Mouse (Mus musculus): ENCODE measurements at regions not wholly inside any gene's neighbourhood (a gene's known extent, or its start where the extent isn't known, plus 50 kb on each side); places are given as distances from the start of the nearest gene placed in this dataset.
"Not testable (repeated sequence)": the region's sequence is repeated elsewhere in the genome, so short reads cannot be mapped to it uniquely, and the experiment has no call there.

- no peak for ATAC-seq (ENCODE audit: insufficient read depth, low FRiP score, low read depth)
- no peak overlapping the region for H3K4me3 ChIP-seq (replicated peaks)
- no peak overlapping the region for H3K27ac ChIP-seq
- H3K36me3 ChIP-seq, result no peaks in the 10 kb centered on the region
- no peaks in the 10 kb centered on the region for H3K4me1 ChIP-seq
- H3K27me3 ChIP-seq (replicated peaks), result no peaks in the 10 kb centered on the region
- no peak overlapping the region for H3K4me2 ChIP-seq
- 87% methylated on average over 4 of the region's 4 CpGs for WGBS
- H3K9ac ChIP-seq, result no peak overlapping the region
- H3K9me3 ChIP-seq, result no peaks in the 10 kb centered on the region
Observed at GRCm38 (mm10) chr7:137653837-137654236, 216.4 kb downstream of the Glrx3 start.

GRCm38 (mm10) chr7:137667165-137667564 lies 229.8 kb downstream of the Glrx3 start:
- Histone ChIP-seq H3K36me3 (no peaks in the 10 kb centered on the region), H3K27ac (no peak overlapping the region), H3K9me3 (no peaks in the 10 kb centered on the region), H3K4me2 (no peak overlapping the region), H3K9ac (no peak overlapping the region), H3K4me1 (no peaks in the 10 kb centered on the region), H3K4me3 (replicated peaks) (no peak overlapping the region), H3K27me3 (replicated peaks) (no peaks in the 10 kb centered on the region)
- ATAC-seq (ENCODE audit: insufficient read depth, low FRiP score, low read depth), result no peak
- WGBS, result 84% methylated on average over 2 of the region's 2 CpGs

GRCm38 (mm10) chr7:137671156-137671555 lies 233.7 kb downstream of the Glrx3 start:
- H3K4me2 ChIP-seq, result no peak overlapping the region
- WGBS, result 55% methylated on average over 4 of the region's 4 CpGs
- H3K4me3 ChIP-seq (replicated peaks), result no peak overlapping the region
- no peaks in the 10 kb centered on the region for H3K27me3 ChIP-seq (replicated peaks)
- ATAC-seq (ENCODE audit: insufficient read depth, low FRiP score, low read depth), result no peak
- no peaks in the 10 kb centered on the region for H3K36me3 ChIP-seq
- H3K9me3 ChIP-seq, result no peaks in the 10 kb centered on the region
- H3K27ac ChIP-seq, result no peak overlapping the region
- no peak overlapping the region for H3K9ac ChIP-seq
- H3K4me1 ChIP-seq, result no peaks in the 10 kb centered on the region

- H3K36me3 ChIP-seq, result no peaks in the 10 kb centered on the region
- H3K9ac ChIP-seq, result no peak overlapping the region
- 67% methylated on average over 1 of the region's 1 CpGs for WGBS
- no peaks in the 10 kb centered on the region for H3K27me3 ChIP-seq (replicated peaks)
- H3K4me1 ChIP-seq, result no peaks in the 10 kb centered on the region
- H3K27ac ChIP-seq, result no peak overlapping the region
- H3K9me3 ChIP-seq, result no peaks in the 10 kb centered on the region
- H3K4me3 ChIP-seq (replicated peaks), result no peak overlapping the region
- H3K4me2 ChIP-seq, result no peak overlapping the region
- ATAC-seq (ENCODE audit: insufficient read depth, low FRiP score, low read depth), result no peak
Observed at GRCm38 (mm10) chr7:137674596-137674995, 237.2 kb downstream of the Glrx3 start.

- Histone ChIP-seq H3K27ac (no peak overlapping the region), H3K4me1 (no peaks in the 10 kb centered on the region), H3K4me3 (replicated peaks) (no peak overlapping the region), H3K27me3 (replicated peaks) (no peaks in the 10 kb centered on the region), H3K36me3 (no peaks in the 10 kb centered on the region), H3K9me3 (no peaks in the 10 kb centered on the region), H3K9ac (no peak overlapping the region), H3K4me2 (no peak overlapping the region)
- ATAC-seq (ENCODE audit: insufficient read depth, low FRiP score, low read depth), result no peak
- WGBS, result 81% methylated on average over 5 of the region's 5 CpGs
Observed at GRCm38 (mm10) chr7:137675381-137675780, 238.0 kb downstream of the Glrx3 start.

- no peak overlapping the region for H3K9ac ChIP-seq
- H3K36me3 ChIP-seq, result no peaks in the 10 kb centered on the region
- no peak overlapping the region for H3K4me2 ChIP-seq
- no peak for ATAC-seq (ENCODE audit: insufficient read depth, low FRiP score, low read depth)
- H3K27ac ChIP-seq, result no peak overlapping the region
- H3K4me3 ChIP-seq (replicated peaks), result no peak overlapping the region
- no peaks in the 10 kb centered on the region for H3K9me3 ChIP-seq
- H3K4me1 ChIP-seq, result no peaks in the 10 kb centered on the region
- WGBS, result 70% methylated on average over 6 of the region's 6 CpGs
- H3K27me3 ChIP-seq (replicated peaks), result no peaks in the 10 kb centered on the region
Observed at GRCm38 (mm10) chr7:137684826-137685225, 247.4 kb downstream of the Glrx3 start.

- no peaks in the 10 kb centered on the region for H3K4me1 ChIP-seq
- no peak overlapping the region for H3K9ac ChIP-seq
- H3K27me3 ChIP-seq (replicated peaks), result no peaks in the 10 kb centered on the region
- WGBS, result 63% methylated on average over 6 of the region's 6 CpGs
- no peak overlapping the region for H3K4me2 ChIP-seq
- ATAC-seq (ENCODE audit: insufficient read depth, low FRiP score, low read depth), result no peak
- H3K4me3 ChIP-seq (replicated peaks), result no peak overlapping the region
- no peaks in the 10 kb centered on the region for H3K9me3 ChIP-seq
- H3K36me3 ChIP-seq, result no peaks in the 10 kb centered on the region
- H3K27ac ChIP-seq, result no peak overlapping the region
Observed at GRCm38 (mm10) chr7:137685320-137685719, 247.9 kb downstream of the Glrx3 start.

- Histone ChIP-seq H3K27ac (no peak overlapping the region), H3K4me1 (no peaks in the 10 kb centered on the region), H3K9me3 (no peaks in the 10 kb centered on the region), H3K4me2 (no peak overlapping the region), H3K9ac (no peak overlapping the region), H3K4me3 (replicated peaks) (no peak overlapping the region), H3K36me3 (no peaks in the 10 kb centered on the region), H3K27me3 (replicated peaks) (no peaks in the 10 kb centered on the region)
- 65% methylated on average over 5 of the region's 5 CpGs for WGBS
- ATAC-seq (ENCODE audit: insufficient read depth, low FRiP score, low read depth), result no peak
Observed at GRCm38 (mm10) chr7:137696831-137697230, 259.4 kb downstream of the Glrx3 start.

GRCm38 (mm10) chr7:137698501-137698900 lies 261.1 kb downstream of the Glrx3 start:
- not testable (repeated sequence) for H3K27ac ChIP-seq; H3K9me3 ChIP-seq; H3K4me3 ChIP-seq (replicated peaks); H3K36me3 ChIP-seq; H3K4me1 ChIP-seq; H3K27me3 ChIP-seq (replicated peaks); H3K4me2 ChIP-seq; H3K9ac ChIP-seq
- WGBS, result 67% methylated on average over 6 of the region's 6 CpGs
- ATAC-seq (ENCODE audit: insufficient read depth, low FRiP score, low read depth), result peak; percentile 73

- ATAC-seq (ENCODE audit: insufficient read depth, low FRiP score, low read depth), result no peak
- H3K36me3 ChIP-seq, result no peaks in the 10 kb centered on the region
- H3K27me3 ChIP-seq (replicated peaks), result no peaks in the 10 kb centered on the region
- H3K4me1 ChIP-seq, result no peaks in the 10 kb centered on the region
- no peaks in the 10 kb centered on the region for H3K9me3 ChIP-seq
- H3K27ac ChIP-seq, result no peak overlapping the region
- H3K4me3 ChIP-seq (replicated peaks), result no peak overlapping the region
- H3K9ac ChIP-seq, result no peak overlapping the region
- 61% methylated on average over 9 of the region's 9 CpGs for WGBS
- no peak overlapping the region for H3K4me2 ChIP-seq
Observed at GRCm38 (mm10) chr7:137712862-137713261, 275.4 kb downstream of the Glrx3 start.

- no peak overlapping the region for H3K4me3 ChIP-seq (replicated peaks)
- H3K4me2 ChIP-seq, result no peak overlapping the region
- H3K4me1 ChIP-seq, result no peaks in the 10 kb centered on the region
- H3K27ac ChIP-seq, result no peak overlapping the region
- WGBS, result 78% methylated on average over 3 of the region's 3 CpGs
- H3K9ac ChIP-seq, result no peak overlapping the region
- H3K27me3 ChIP-seq (replicated peaks), result no peaks in the 10 kb centered on the region
- H3K36me3 ChIP-seq, result no peaks in the 10 kb centered on the region
- no peak for ATAC-seq (ENCODE audit: insufficient read depth, low FRiP score, low read depth)
- H3K9me3 ChIP-seq, result no peaks in the 10 kb centered on the region
Observed at GRCm38 (mm10) chr7:137713856-137714255, 276.4 kb downstream of the Glrx3 start.

GRCm38 (mm10) chr7:137714318-137714962 lies 277.0 kb downstream of the Glrx3 start:
- H3K36me3 ChIP-seq, result no peaks in the 10 kb centered on the region
- 27% methylated on average over 12 of the region's 12 CpGs for WGBS
- H3K9ac ChIP-seq, result no peak overlapping the region
- H3K4me1 ChIP-seq, result no peaks in the 10 kb centered on the region
- ATAC-seq (ENCODE audit: insufficient read depth, low FRiP score, low read depth), result no peak
- no peaks in the 10 kb centered on the region for H3K27me3 ChIP-seq (replicated peaks)
- H3K4me2 ChIP-seq, result no peak overlapping the region
- H3K4me3 ChIP-seq (replicated peaks), result no peak overlapping the region
- no peak overlapping the region for H3K27ac ChIP-seq
- H3K9me3 ChIP-seq, result no peaks in the 10 kb centered on the region

Data from stomach, embryonic 15.5 days (tissue).